Mouse (Mus musculus): ENCODE data around the gene Gstm4. TPM values are rescaled to one million over a fixed set of nuclear protein-coding genes. Genes with fewer than 3 reads are reported as not detected.

Gene Gstm4
- polyA plus RNA-seq, 1 experiment from 2014 or later, result 15.1 TPM

DNA sequence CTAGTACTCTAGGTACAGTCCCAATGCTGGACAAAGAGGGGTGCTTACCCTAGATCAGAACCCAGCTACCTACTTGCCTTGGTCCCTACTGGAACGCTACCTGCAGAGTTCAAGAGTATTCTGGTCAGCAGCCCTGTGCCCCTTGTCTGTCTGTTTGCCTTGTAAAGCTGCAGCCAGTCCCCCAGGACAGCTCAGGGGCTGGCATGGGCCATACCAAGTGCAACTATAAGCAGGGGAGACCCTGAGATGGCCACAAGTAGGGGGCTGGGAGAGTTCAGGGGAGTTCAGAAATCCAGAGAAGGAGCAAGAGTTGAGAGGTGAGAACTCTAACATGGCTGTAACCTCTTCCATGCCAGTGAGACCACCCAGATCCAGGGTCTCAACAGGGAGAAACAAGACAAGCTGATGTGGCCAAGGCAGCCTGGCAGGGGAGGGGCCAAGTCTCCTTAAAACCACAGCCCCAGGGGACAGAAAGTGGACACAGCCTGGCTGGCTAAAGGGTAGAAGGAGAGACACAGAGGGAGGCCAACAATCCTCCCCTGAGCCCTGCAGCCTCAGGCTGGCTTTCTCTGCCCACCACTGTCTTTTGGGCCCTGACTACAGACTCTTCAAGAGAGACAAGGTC lies 37.7 kb upstream of the Gstm4 start:
- Histone ChIP-seq H3K9me3 (ENCODE audit: control insufficient read depth, low read length) (no peaks in the 10 kb centered on the region), H3K4me2 (ENCODE audit: low read depth, severe bottlenecking) (peak overlapping the region; percentile 22; the same call in 1 of the 2 replicates), H3K4me1 (ENCODE audit: control insufficient read depth, insufficient read depth, low read length) (peaks cover 25% of the 10 kb centered on the region; the same call in 1 of the 2 replicates), H3K9ac (ENCODE audit: low read length) (0 out of 2 replicates have a peak overlapping the region, but pooled peaks have one; percentile 27), H3K36me3 (ENCODE audit: control insufficient read depth, insufficient read depth, low read length) (peaks cover 7% of the 10 kb centered on the region), H3K27ac (replicated peaks; ENCODE audit: low read depth, low read length) (0 out of 2 replicates have a peak overlapping the region, but pooled peaks have one; percentile 30), H3K27me3 (ENCODE audit: control insufficient read depth, insufficient read depth, low read length) (no peaks in the 10 kb centered on the region), H3K4me3 (ENCODE audit: low read depth, low read length) (no peak overlapping the region)
- no peak for DNase-seq (ENCODE audit: low spot score)
- ATAC-seq (ENCODE audit: insufficient number of reproducible peaks, low FRiP score, low TSS enrichment, low read depth), result no peak
- WGBS, result 88% methylated on average over 1 of the region's 1 CpGs

DNA sequence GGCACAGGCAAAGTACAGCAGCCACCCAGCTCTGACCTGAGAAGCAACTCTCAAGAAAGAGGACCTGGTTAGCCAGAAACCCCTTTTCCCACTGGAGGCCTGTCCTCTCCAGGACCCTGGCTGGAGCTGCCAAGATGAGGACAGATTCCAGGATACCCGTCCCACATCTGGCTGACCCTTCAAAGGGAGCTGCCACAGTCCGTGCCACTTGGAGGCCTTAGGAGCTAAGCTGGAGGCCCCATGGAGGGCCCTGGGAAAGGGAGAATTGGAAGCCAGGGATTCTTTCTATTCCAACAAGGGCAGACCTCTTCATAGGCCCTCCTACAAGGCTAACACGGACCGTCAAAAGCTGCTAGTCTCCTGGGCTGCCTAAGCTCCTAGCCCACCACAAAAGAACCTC lies 37.0 kb upstream of the Gstm4 start:
- Histone ChIP-seq H3K9ac (ENCODE audit: low read length) (no peak overlapping the region), H3K9me3 (ENCODE audit: control insufficient read depth, low read length) (no peaks in the 10 kb centered on the region), H3K4me2 (ENCODE audit: low read depth, severe bottlenecking) (peak overlapping the region; percentile 22; the same call in 1 of the 2 replicates), H3K4me1 (ENCODE audit: control insufficient read depth, insufficient read depth, low read length) (peaks cover 25% of the 10 kb centered on the region; the same call in 1 of the 2 replicates), H3K36me3 (ENCODE audit: control insufficient read depth, insufficient read depth, low read length) (peaks cover 9% of the 10 kb centered on the region), H3K4me3 (ENCODE audit: low read depth, low read length) (no peak overlapping the region), H3K27me3 (ENCODE audit: control insufficient read depth, insufficient read depth, low read length) (no peaks in the 10 kb centered on the region), H3K27ac (replicated peaks; ENCODE audit: low read depth, low read length) (no peak overlapping the region)
- DNase-seq (ENCODE audit: low spot score), result no peak
- no peak for ATAC-seq (ENCODE audit: insufficient number of reproducible peaks, low FRiP score, low TSS enrichment, low read depth)
- 72% methylated on average over 4 of the region's 4 CpGs for WGBS

DNA sequence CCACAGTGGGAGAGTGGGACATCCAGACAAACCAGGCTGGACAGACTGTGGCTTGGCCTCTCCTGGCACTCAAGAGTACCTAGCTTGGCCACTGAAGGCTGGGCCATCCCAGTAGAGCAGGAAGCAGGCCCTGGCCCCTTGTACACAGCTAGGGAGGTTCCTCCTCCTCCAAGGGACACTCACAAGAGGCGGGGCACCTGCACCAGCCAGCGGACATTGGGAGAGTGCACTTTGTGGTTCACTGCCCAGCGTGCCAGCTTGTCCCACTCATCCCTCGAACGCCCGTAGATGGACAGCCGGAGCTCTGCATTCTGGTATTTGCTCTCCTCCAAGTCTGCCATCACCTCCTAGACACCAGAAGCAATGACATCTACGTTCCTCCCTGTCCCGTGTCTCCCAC lies 32.1 kb upstream of the Gstm4 start:
- H3K4me3 ChIP-seq (ENCODE audit: low read depth, low read length), result no peak overlapping the region
- H3K4me1 ChIP-seq (ENCODE audit: control insufficient read depth, insufficient read depth, low read length), result no peaks in the 10 kb centered on the region
- H3K9ac ChIP-seq (ENCODE audit: low read length), result no peak overlapping the region
- H3K9me3 ChIP-seq (ENCODE audit: control insufficient read depth, low read length), result no peaks in the 10 kb centered on the region
- H3K27ac ChIP-seq (replicated peaks; ENCODE audit: low read depth, low read length), result no peak overlapping the region
- H3K27me3 ChIP-seq (ENCODE audit: control insufficient read depth, insufficient read depth, low read length), result no peaks in the 10 kb centered on the region
- DNase-seq (ENCODE audit: low spot score), result no peak
- peaks cover 23% of the 10 kb centered on the region for H3K36me3 ChIP-seq (ENCODE audit: control insufficient read depth, insufficient read depth, low read length)
- no peak for ATAC-seq (ENCODE audit: insufficient number of reproducible peaks, low FRiP score, low TSS enrichment, low read depth)
- no peak overlapping the region for H3K4me2 ChIP-seq (ENCODE audit: low read depth, severe bottlenecking)
- WGBS, result 93% methylated on average over 9 of the region's 9 CpGs

DNA sequence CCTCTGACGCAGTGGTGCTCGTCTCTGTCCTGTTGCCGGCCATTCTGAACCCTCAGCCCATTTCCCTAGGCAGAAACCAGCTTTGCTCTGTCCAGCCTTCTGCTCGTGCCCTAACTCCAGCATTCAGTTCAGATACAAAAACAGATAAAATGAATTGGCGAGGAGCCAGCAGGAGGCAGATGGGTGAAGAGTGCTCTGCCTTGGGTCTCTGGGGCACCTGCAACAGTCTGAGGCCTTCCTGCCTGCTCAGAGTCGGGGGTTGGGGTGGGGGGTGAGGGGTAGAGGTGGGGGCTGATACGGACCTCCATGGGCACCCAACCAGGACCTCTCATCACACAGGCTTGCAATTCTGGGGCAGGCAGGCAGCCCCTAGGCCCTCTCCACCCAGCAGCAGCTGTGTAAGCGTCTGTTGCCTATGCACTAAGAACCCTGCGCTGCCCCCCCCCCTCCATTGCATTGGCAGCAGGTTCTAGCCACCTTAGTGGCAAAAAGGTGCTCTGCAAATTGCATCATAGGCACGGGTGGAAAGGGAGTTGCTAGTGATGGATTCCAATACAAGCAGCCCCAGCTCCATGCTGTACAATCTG lies 28.4 kb upstream of the Gstm4 start:
- no peak overlapping the region for H3K27ac ChIP-seq (replicated peaks; ENCODE audit: low read depth, low read length)
- 84% methylated on average over 10 of the region's 10 CpGs for WGBS
- H3K9me3 ChIP-seq (ENCODE audit: control insufficient read depth, low read length), result no peaks in the 10 kb centered on the region
- peaks cover 19% of the 10 kb centered on the region; the same call in 1 of the 2 replicates for H3K36me3 ChIP-seq (ENCODE audit: control insufficient read depth, insufficient read depth, low read length)
- no peaks in the 10 kb centered on the region for H3K4me1 ChIP-seq (ENCODE audit: control insufficient read depth, insufficient read depth, low read length)
- no peak overlapping the region for H3K9ac ChIP-seq (ENCODE audit: low read length)
- H3K4me2 ChIP-seq (ENCODE audit: low read depth, severe bottlenecking), result no peak overlapping the region
- H3K4me3 ChIP-seq (ENCODE audit: low read depth, low read length), result no peak overlapping the region
- ATAC-seq (ENCODE audit: insufficient number of reproducible peaks, low FRiP score, low TSS enrichment, low read depth), result no peak
- no peaks in the 10 kb centered on the region for H3K27me3 ChIP-seq (ENCODE audit: control insufficient read depth, insufficient read depth, low read length)
- no peak for DNase-seq (ENCODE audit: low spot score)

DNA sequence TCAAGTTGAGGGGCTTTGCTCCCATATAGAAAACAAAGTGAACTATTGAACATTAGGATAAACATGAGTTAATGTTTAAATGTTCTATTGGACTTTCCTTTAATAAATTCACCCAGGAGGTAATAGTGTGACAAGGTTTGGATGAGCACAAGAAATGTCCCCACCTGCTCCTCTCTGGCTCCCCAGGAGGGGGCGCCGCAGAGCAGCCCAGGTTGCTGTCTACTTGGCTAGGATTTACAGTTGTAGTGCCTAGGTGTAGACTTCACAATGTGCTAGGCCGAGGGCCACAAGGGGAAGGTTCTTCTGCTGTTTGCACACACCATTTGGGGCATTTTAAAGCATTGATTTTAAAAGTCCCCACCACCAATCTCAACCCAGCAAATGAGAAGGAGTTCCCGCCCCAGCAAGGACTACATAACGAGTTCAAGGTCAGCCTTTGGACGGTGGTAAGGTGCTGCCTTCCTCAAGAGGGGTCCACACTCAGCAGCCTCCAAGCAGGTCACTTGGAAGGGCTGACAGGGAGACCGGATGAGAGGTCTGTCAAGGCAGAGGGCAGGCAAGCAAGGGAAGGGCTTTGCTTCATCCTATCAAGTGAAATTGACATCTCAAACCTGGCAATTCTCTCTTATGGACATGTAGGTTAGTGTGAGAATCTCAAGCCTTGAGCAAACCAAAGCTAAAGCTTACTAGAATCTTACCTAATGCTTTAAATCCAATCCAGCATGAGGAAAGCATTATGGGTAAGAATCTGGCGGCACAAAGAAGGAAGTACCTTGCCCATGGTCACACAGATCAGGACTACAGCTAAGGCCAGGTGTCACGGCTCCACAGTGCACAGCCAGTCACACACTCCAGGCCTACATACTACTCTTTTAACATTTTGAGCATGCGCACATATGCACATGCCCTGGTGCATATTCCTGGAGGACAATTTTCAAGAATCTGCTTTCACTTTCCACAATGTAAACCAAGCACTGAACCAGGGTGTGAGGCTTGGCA lies 25.9 kb upstream of the Gstm4 start:
- no peaks in the 10 kb centered on the region for H3K9me3 ChIP-seq (ENCODE audit: control insufficient read depth, low read length)
- ATAC-seq (ENCODE audit: insufficient number of reproducible peaks, low FRiP score, low TSS enrichment, low read depth), result no peak

DNA sequence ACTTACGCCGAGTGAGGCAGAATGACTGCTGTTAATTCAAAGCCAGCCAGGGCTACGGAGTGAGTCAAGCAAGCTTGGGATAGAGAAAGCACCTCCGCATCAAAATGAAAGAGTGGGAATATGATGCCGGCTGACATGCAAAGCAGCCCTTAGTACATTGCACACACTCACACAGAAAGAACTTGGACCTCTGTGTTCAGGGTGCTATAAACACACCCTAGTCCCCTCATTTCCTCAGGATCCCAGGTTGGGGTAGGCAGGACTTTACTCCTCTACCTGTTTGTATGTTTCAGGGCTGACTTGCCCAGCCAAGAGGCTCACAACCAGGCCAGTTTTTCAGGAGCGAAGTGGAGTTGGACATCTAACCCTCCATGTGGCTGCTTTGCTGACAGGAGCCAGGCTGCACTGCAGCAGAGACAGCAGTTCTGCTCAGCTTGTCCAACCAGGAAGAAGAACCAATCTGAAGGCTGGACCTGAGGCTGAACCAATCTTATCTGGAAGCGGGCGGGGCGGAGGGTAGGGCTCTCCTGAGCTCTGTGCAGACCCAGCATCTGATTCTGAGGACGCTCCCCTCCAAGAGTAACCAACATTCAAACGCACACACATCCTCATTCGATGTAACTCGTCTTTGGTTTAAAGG lies 24.7 kb upstream of the Gstm4 start:
- Histone ChIP-seq H3K9ac (ENCODE audit: low read length) (no peak overlapping the region), H3K36me3 (ENCODE audit: control insufficient read depth, insufficient read depth, low read length) (0 out of 2 replicates have a peak, but pooled peaks cover 2% of the 10 kb centered on the region), H3K4me3 (ENCODE audit: low read depth, low read length) (no peak overlapping the region), H3K4me2 (ENCODE audit: low read depth, severe bottlenecking) (no peak overlapping the region), H3K27me3 (ENCODE audit: control insufficient read depth, insufficient read depth, low read length) (no peaks in the 10 kb centered on the region), H3K4me1 (ENCODE audit: control insufficient read depth, insufficient read depth, low read length) (no peaks in the 10 kb centered on the region), H3K27ac (replicated peaks; ENCODE audit: low read depth, low read length) (no peak overlapping the region), H3K9me3 (ENCODE audit: control insufficient read depth, low read length) (no peaks in the 10 kb centered on the region)
- DNase-seq (ENCODE audit: low spot score) (no peak), ATAC-seq (ENCODE audit: insufficient number of reproducible peaks, low FRiP score, low TSS enrichment, low read depth) (no peak)
- WGBS, result 66% methylated on average over 13 of the region's 13 CpGs

More for the DNA sequence above, 25.9 kb upstream of the Gstm4 start:
- Histone ChIP-seq H3K9ac (ENCODE audit: low read length) (no peak overlapping the region), H3K27me3 (ENCODE audit: control insufficient read depth, insufficient read depth, low read length) (no peaks in the 10 kb centered on the region), H3K4me2 (ENCODE audit: low read depth, severe bottlenecking) (no peak overlapping the region), H3K27ac (replicated peaks; ENCODE audit: low read depth, low read length) (no peak overlapping the region), H3K4me1 (ENCODE audit: control insufficient read depth, insufficient read depth, low read length) (no peaks in the 10 kb centered on the region), H3K36me3 (ENCODE audit: control insufficient read depth, insufficient read depth, low read length) (peaks cover 5% of the 10 kb centered on the region; the same call in 1 of the 2 replicates), H3K4me3 (ENCODE audit: low read depth, low read length) (no peak overlapping the region)
- 63% methylated on average over 10 of the region's 10 CpGs for WGBS
- peak; percentile 74 for DNase-seq (ENCODE audit: low spot score)

DNA sequence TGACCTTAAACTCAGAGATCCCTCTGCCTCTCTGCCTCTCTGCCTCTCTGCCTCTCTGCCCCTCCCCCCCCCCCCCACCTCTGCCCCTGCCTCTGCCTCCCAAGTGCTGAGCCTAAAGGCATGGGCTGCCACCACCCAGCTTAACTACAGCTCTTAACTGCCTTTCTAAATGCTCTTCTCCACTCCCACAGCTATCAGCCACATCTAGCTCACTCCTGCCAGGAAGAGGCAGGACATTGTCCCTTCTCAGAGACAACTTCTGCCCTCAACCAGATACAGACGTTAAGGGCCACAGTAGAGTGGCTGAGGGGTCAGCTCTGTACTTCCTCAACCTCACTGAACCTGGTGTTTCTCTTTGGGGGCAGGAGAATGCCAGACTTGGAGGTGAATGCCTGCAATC lies 24.1 kb upstream of the Gstm4 start:
- 7% methylated on average over 1 of the region's 1 CpGs for WGBS
- Histone ChIP-seq H3K36me3 (ENCODE audit: control insufficient read depth, insufficient read depth, low read length) (0 out of 2 replicates have a peak, but pooled peaks cover 2% of the 10 kb centered on the region), H3K9ac (ENCODE audit: low read length) (no peak overlapping the region), H3K9me3 (ENCODE audit: control insufficient read depth, low read length) (no peaks in the 10 kb centered on the region), H3K4me2 (ENCODE audit: low read depth, severe bottlenecking) (no peak overlapping the region), H3K4me3 (ENCODE audit: low read depth, low read length) (no peak overlapping the region), H3K27me3 (ENCODE audit: control insufficient read depth, insufficient read depth, low read length) (no peaks in the 10 kb centered on the region), H3K27ac (replicated peaks; ENCODE audit: low read depth, low read length) (no peak overlapping the region), H3K4me1 (ENCODE audit: control insufficient read depth, insufficient read depth, low read length) (no peaks in the 10 kb centered on the region)
- DNase-seq (ENCODE audit: low spot score), result no peak
- no peak for ATAC-seq (ENCODE audit: insufficient number of reproducible peaks, low FRiP score, low TSS enrichment, low read depth)
